Mouse (Mus musculus) kidney, adult 2 months (tissue): ENCODE data around the gene Npw.

Experiments used
- CTCF ChIP-seq: fragments of 200-500 bp; conservative IDR thresholded peaks from 2 replicates; pipeline ENCODE4 v1.5.1; 2011; ENCODE audit warnings: low read depth, mild to moderate bottlenecking, control low read depth, low read length, moderate library complexity, mixed read lengths; ENCODE audit not compliant: insufficient read depth, insufficient read length
- POLR2A ChIP-seq: fragments of 200-500 bp; IDR thresholded peaks from one replicate; pipeline ENCODE4 v1.6.1; 2011; ENCODE audit warnings: low read depth, low read length, control low read depth

DNA sequence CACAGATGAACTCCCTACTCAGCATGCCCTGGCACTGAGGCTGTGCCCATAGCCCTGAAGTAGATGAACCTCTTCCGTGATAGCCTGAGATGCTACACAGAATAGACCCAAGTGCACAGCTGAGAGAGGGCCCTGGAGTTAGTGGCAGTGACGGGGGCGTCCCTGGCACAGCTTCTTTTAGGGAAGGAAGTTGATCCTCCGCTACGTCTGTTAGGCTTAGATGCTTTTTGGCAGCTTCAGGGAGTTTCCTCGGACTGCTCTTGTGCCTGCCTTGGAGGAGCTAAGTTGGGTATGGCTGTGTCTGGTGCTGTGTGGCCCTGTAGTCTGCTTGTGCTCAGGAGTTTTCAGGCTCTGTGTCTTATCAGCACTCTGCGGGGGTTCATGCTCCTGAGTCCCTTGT, 16.0 kb upstream of the Npw start:
- TF ChIP-seq POLR2A: no peak
- no peak for TF ChIP-seq CTCF
